Mouse (Mus musculus) central nervous system, embryonic 18 days (tissue): ENCODE measurements around the gene Chrm3. TPM values are rescaled to one million over a fixed set of nuclear protein-coding genes. Genes with fewer than 3 reads are reported as not detected.

Experiments used
- polyA plus RNA-seq: library from polyadenylated mRNA; depleted of rRNA; stranded (reverse); fragments of >200 nt; gene quantifications from 2 replicates; pipeline ENCODE4 v1.2.3, GENCODE M21; 2012; rRNA removed

The Chrm3 gene
- 9.1 and 10.7 TPM in 2 replicates for polyA plus RNA-seq

GRCm38 (mm10) chr13:10360777-10361176, at the start of gene Chrm3:
Gene Chrm3, minus strand, starts transcription at chr13:10360847.

